Mouse (Mus musculus): ENCODE results near the gene Clec4b1. TPM values are rescaled to one million over a fixed set of nuclear protein-coding genes. Genes with fewer than 3 reads are reported as not detected.
"Not testable (repeated sequence)": the region's sequence is repeated elsewhere in the genome, so short reads cannot be mapped to it uniquely, and the experiment has no call there.

Gene Clec4b1
- polyA plus RNA-seq (2015; fragmentation: Nextera tagmentation; extraction: Ambion mirVana), result not detected in 2 replicates

GRCm38 (mm10) chr6:123049742-123050372, at the start of gene Clec4b1:
Gene Clec4b1 (plus strand): TSS chr6:123049962.
- H3K27me3 ChIP-seq, result no peaks in the 10 kb centered on the region
- no peak within 1 kb of the TSS for H3K4me2 ChIP-seq (replicated peaks)
- 68% methylated on average over 2 of the region's 2 CpGs for WGBS
- no peak within 1 kb of the TSS for H3K27ac ChIP-seq
- H3K9ac ChIP-seq, result no peak within 1 kb of the TSS
- ATAC-seq (ENCODE audit: low FRiP score, low read depth), result no peak
- H3K9me3 ChIP-seq, result peaks cover 16% of the 10 kb centered on the region; the same call in 1 of the 2 replicates
- H3K4me1 ChIP-seq, result no peaks in the 10 kb centered on the region
- H3K4me3 ChIP-seq, result no peak within 1 kb of the TSS
- H3K36me3 ChIP-seq, result no peaks in the 10 kb centered on the region

DNA sequence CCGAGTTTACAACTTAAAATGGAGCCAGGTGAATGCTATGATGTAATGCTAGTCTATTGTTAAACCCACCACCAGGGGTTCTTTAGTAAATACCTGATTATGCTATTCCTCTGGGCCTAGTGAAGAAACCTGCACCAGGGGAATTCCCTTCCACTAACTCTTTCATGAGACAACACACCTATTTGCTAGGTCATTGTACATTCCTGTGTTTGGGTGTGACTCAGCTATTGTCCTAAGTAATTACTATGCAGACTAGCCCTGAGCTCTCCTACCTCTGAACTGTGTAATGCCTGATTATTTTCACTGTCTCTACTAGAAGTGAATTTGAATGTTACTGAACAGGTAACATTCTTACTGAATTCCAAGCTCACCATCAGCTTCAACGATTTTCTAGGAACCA, 45.1 kb upstream of the Clec4b1 start:
- WGBS, result 72% methylated on average over 2 of the region's 2 CpGs
- not testable (repeated sequence) for H3K4me1 ChIP-seq, H3K9ac ChIP-seq

GRCm38 (mm10) chr6:123005591-123005990, 44.2 kb upstream of the Clec4b1 start:
- no peak overlapping the region for H3K4me3 ChIP-seq
- ATAC-seq (ENCODE audit: low FRiP score, low read depth), result no peak
- H3K27me3 ChIP-seq, result no peaks in the 10 kb centered on the region
- 69% methylated on average over 1 of the region's 1 CpGs for WGBS
- no peak overlapping the region for H3K4me2 ChIP-seq (replicated peaks)
- H3K27ac ChIP-seq, result no peak overlapping the region
- H3K4me1 ChIP-seq, result no peaks in the 10 kb centered on the region
- no peaks in the 10 kb centered on the region for H3K36me3 ChIP-seq
- no peak overlapping the region for H3K9ac ChIP-seq
- 0 out of 2 replicates have a peak, but pooled peaks cover 4% of the 10 kb centered on the region for H3K9me3 ChIP-seq

More for the DNA sequence above, 45.1 kb upstream of the Clec4b1 start:
- H3K36me3 ChIP-seq; H3K4me3 ChIP-seq; H3K27ac ChIP-seq; ATAC-seq (ENCODE audit: low FRiP score, low read depth); H3K27me3 ChIP-seq; H3K4me2 ChIP-seq (replicated peaks): not testable (repeated sequence)
- 0 out of 2 replicates have a peak, but pooled peaks cover 11% of the 10 kb centered on the region for H3K9me3 ChIP-seq

DNA sequence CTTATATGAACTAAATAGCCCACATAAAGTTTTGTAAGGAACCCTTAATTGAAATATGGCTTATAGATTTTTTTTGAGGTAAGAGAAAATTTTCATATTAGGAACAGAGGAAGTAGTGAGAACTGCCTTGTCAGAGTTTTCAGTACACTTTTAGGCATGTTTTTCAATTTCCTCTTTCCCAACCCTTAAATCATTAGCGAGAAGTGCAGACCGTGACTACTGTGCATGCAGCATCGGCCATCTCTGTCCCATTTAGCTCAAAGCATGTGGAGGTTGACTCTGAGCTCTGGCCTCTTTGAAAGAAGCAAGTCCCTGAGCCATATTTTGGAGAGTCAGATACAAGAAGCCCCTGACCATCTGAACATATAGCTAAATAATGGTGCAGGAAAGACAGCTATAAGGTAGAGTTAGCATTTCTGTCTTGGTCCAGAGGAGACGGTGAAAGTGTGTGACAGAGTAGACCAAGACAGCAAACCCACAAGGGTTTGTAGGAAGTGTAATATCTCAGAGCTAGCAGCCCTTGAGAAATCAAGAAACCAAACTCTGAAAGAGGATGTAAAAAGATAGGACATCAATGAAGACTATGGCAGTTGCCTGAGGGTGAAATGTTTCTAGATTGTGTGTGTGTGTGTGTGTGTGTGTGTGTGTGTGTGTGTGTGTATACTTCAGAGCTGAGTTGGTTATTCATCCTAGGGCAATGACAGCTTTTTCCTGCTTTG, 45.5 kb downstream of the Clec4b1 start:
- no peak for ATAC-seq (ENCODE audit: low FRiP score, low read depth)
- H3K4me2 ChIP-seq (replicated peaks), result no peak overlapping the region

DNA sequence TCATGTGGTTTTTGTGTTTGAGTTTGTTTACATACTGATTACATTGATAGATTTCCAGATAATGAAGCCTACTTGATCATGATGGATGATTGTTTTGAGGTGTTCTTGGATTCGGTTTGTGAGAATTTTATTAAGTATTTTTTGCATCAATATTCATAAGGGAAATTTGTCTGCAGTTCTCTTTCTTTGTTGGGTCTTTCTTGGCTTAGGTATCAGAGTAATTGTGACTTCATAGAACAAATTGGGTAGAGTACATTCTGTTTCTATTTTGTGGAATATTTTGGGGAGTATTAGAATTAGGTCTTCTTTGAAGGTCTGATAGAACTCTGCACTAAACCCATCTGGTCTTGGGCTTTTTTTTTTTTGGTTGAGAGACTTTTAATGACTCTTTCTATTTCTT, 56.4 kb downstream of the Clec4b1 start, which contains the start of gene Clec4a2:
Clec4a2 (plus strand) TSS at position 301 of the 400 bp plus-strand sequence.
- H3K4me2 ChIP-seq (replicated peaks); H3K4me1 ChIP-seq; H3K36me3 ChIP-seq; ATAC-seq (ENCODE audit: low FRiP score, low read depth); H3K9me3 ChIP-seq; H3K4me3 ChIP-seq; H3K9ac ChIP-seq; H3K27me3 ChIP-seq; H3K27ac ChIP-seq: not testable (repeated sequence)
- WGBS, result 60% methylated on average over 1 of the region's 1 CpGs

More for the DNA sequence above, 45.5 kb downstream of the Clec4b1 start:
- H3K27me3 ChIP-seq, result no peaks in the 10 kb centered on the region
- no peak overlapping the region for H3K4me3 ChIP-seq
- H3K9ac ChIP-seq, result no peak overlapping the region
- no peaks in the 10 kb centered on the region for H3K4me1 ChIP-seq
- WGBS, result 87% methylated on average over 4 of the region's 4 CpGs
- no peak overlapping the region for H3K27ac ChIP-seq
- 0 out of 2 replicates have a peak, but pooled peaks cover 4% of the 10 kb centered on the region for H3K9me3 ChIP-seq
- H3K36me3 ChIP-seq, result no peaks in the 10 kb centered on the region

Other genes with a start within 250 kb of the Clec4b1 start
- gene Slc2a3, start 248.3 kb upstream of the Clec4b1 start, polyA plus RNA-seq (2015; fragmentation: Nextera tagmentation; extraction: Ambion mirVana), result 72.7 and 83.0 TPM in 2 replicates
- gene Foxj2, start 230.0 kb upstream of the Clec4b1 start, polyA plus RNA-seq (2015; fragmentation: Nextera tagmentation; extraction: Ambion mirVana), result 6.4 and 7.1 TPM in 2 replicates
- gene C3ar1, start 193.8 kb upstream of the Clec4b1 start, polyA plus RNA-seq (2015; fragmentation: Nextera tagmentation; extraction: Ambion mirVana), result 3.6 and 3.8 TPM in 2 replicates
- 69.2 and 72.4 TPM in 2 replicates for gene Necap1, start 175.5 kb upstream of the Clec4b1 start, polyA plus RNA-seq (2015; fragmentation: Nextera tagmentation; extraction: Ambion mirVana)
- gene Clec4a1, start 128.1 kb upstream of the Clec4b1 start, polyA plus RNA-seq (2015; fragmentation: Nextera tagmentation; extraction: Ambion mirVana), result 1.9 and 2.0 TPM in 2 replicates
- gene Clec4a3, start 97.4 kb upstream of the Clec4b1 start, polyA plus RNA-seq (2015; fragmentation: Nextera tagmentation; extraction: Ambion mirVana), result 1.5 and 1.7 TPM in 2 replicates
- not detected in 2 replicates for gene Clec4a4, start 59.6 kb upstream of the Clec4b1 start, polyA plus RNA-seq (2015; fragmentation: Nextera tagmentation; extraction: Ambion mirVana)
- 1.3 and 2.4 TPM in 2 replicates for gene Clec4a2, start 56.5 kb downstream of the Clec4b1 start, polyA plus RNA-seq (2015; fragmentation: Nextera tagmentation; extraction: Ambion mirVana)
- not detected in 2 replicates for gene Clec4b2, start 122.9 kb downstream of the Clec4b1 start, polyA plus RNA-seq (2015; fragmentation: Nextera tagmentation; extraction: Ambion mirVana)
- gene Clec4n, start 179.9 kb downstream of the Clec4b1 start, polyA plus RNA-seq (2015; fragmentation: Nextera tagmentation; extraction: Ambion mirVana), result 1.1 and 1.7 TPM in 2 replicates
- gene Clec4d, start 212.1 kb downstream of the Clec4b1 start, polyA plus RNA-seq (2015; fragmentation: Nextera tagmentation; extraction: Ambion mirVana), result 0.19 TPM in 1 of 2 replicates, not detected in the other
- not detected in 2 replicates for gene Clec4e, start 239.9 kb downstream of the Clec4b1 start, polyA plus RNA-seq (2015; fragmentation: Nextera tagmentation; extraction: Ambion mirVana)